Mouse (Mus musculus): ENCODE results near the gene Ispd. TPM values are rescaled to one million over a fixed set of nuclear protein-coding genes. Genes with fewer than 3 reads are reported as not detected.

The Ispd gene
- polyA plus RNA-seq, 1 experiment from 2014 or later, result 13.7 TPM

GRCm38 (mm10) chr12:36725250-36725649 is 344.0 kb downstream of the Ispd start:
- ATAC-seq (ENCODE audit: insufficient number of reproducible peaks, insufficient read depth, low FRiP score, low read depth), result no peak
- 80% methylated on average over 3 of the region's 3 CpGs for WGBS
- no peaks in the 10 kb centered on the region for H3K36me3 ChIP-seq (ENCODE audit: control insufficient read depth, insufficient read depth, low read length)

DNA sequence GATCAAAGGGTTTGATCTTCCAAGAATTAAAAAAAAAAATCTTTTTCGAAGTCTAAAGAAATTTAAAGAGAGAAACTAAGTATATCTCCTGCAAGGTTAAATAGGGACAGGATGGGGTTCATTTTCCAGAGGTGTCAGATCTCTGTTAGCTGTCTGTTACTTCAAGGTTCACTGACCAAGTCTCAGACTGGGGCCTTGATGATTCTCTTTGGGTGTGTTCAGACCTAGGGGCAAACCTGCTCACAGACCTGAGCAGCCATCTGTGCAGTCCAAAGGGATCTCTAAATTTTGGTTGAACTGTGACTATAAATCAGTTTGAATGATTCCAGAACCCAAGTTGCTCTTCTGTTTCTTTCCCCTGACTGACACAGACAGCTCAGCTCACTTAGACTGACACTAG is 344.8 kb downstream of the Ispd start:
- Histone ChIP-seq H3K27me3 (ENCODE audit: control insufficient read depth, insufficient read depth, low read length) (no peaks in the 10 kb centered on the region), H3K9me3 (ENCODE audit: control insufficient read depth, low read depth, low read length) (no peaks in the 10 kb centered on the region), H3K4me1 (ENCODE audit: control insufficient read depth, insufficient read depth, low read length) (no peaks in the 10 kb centered on the region), H3K4me2 (replicated peaks; ENCODE audit: low read depth, low read length) (no peak overlapping the region), H3K9ac (replicated peaks; ENCODE audit: low read depth, low read length) (no peak overlapping the region), H3K36me3 (ENCODE audit: control insufficient read depth, insufficient read depth, low read length) (no peaks in the 10 kb centered on the region), H3K4me3 (ENCODE audit: low read depth, low read length) (no peak overlapping the region), H3K27ac (ENCODE audit: low read length) (no peak overlapping the region)
- ATAC-seq (ENCODE audit: insufficient number of reproducible peaks, insufficient read depth, low FRiP score, low read depth), result no peak
- 56% methylated on average over 1 of the region's 1 CpGs for WGBS

More at GRCm38 (mm10) chr12:36725250-36725649, 344.0 kb downstream of the Ispd start:
- H3K4me2 ChIP-seq (replicated peaks; ENCODE audit: low read depth, low read length), result no peak overlapping the region
- no peak overlapping the region for H3K4me3 ChIP-seq (ENCODE audit: low read depth, low read length)
- no peaks in the 10 kb centered on the region for H3K27me3 ChIP-seq (ENCODE audit: control insufficient read depth, insufficient read depth, low read length)
- H3K4me1 ChIP-seq (ENCODE audit: control insufficient read depth, insufficient read depth, low read length), result no peaks in the 10 kb centered on the region
- no peak overlapping the region for H3K9ac ChIP-seq (replicated peaks; ENCODE audit: low read depth, low read length)
- H3K9me3 ChIP-seq (ENCODE audit: control insufficient read depth, low read depth, low read length), result no peaks in the 10 kb centered on the region
- no peak overlapping the region for H3K27ac ChIP-seq (ENCODE audit: low read length)

DNA sequence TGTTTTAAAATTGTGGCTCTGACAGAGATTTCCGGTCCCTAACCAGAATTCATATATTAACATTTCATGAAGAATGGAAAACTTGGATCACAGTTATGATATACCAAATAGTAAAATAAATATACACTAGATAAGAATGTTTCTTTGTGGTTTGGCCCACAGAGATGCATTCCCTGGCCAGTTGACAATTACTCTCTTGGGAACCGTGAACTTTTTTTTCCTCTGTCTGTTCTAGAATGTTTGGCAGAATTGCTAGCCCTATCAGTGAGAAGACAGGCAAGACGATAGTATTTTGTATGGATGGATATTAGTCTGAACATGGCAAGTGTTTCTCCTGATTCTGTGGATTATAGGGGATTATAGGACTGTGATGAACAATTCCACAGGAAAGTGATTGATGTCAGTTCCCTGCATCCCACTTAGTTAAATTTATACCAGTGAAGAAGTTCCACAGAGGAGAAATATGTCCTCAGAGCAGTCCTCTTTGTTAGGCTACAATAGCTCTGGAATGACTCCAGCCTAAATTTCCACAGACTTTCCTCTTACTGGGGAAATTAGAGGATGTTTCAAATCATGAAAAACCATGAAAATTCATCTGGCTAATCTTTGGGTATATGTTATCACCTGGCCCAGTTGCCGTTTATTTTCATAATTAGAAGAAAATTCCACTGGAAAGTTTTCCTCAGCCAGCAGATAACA is 352.6 kb downstream of the Ispd start:
- no peaks in the 10 kb centered on the region for H3K36me3 ChIP-seq (ENCODE audit: control insufficient read depth, insufficient read depth, low read length)
- H3K4me2 ChIP-seq (replicated peaks; ENCODE audit: low read depth, low read length), result no peak overlapping the region
- H3K4me1 ChIP-seq (ENCODE audit: control insufficient read depth, insufficient read depth, low read length), result no peaks in the 10 kb centered on the region
- H3K9ac ChIP-seq (replicated peaks; ENCODE audit: low read depth, low read length), result no peak overlapping the region
- ATAC-seq (ENCODE audit: insufficient number of reproducible peaks, insufficient read depth, low FRiP score, low read depth), result no peak
- H3K27me3 ChIP-seq (ENCODE audit: control insufficient read depth, insufficient read depth, low read length), result no peaks in the 10 kb centered on the region
- H3K4me3 ChIP-seq (ENCODE audit: low read depth, low read length), result no peak overlapping the region
- no peaks in the 10 kb centered on the region for H3K9me3 ChIP-seq (ENCODE audit: control insufficient read depth, low read depth, low read length)
- H3K27ac ChIP-seq (ENCODE audit: low read length), result no peak overlapping the region
- WGBS, result 61% methylated on average over 4 of the region's 4 CpGs

Other genes with a start within 250 kb of the Ispd start
- 44.7 and 51.3 TPM in 2 replicates for gene Ankmy2, start 224.3 kb upstream of the Ispd start, polyA plus RNA-seq (2014; fragmentation: Nextera tagmentation; extraction: Ambion mirVana)
- 228 and 255 TPM in 2 replicates for gene Bzw2, start 223.4 kb upstream of the Ispd start, polyA plus RNA-seq (2014; fragmentation: Nextera tagmentation; extraction: Ambion mirVana)
- gene Lrrc72, start 128.1 kb upstream of the Ispd start, polyA plus RNA-seq (2014; fragmentation: Nextera tagmentation; extraction: Ambion mirVana), result not detected in 2 replicates
- 7.8 and 8.3 TPM in 2 replicates for gene Sostdc1, start 67.3 kb upstream of the Ispd start, polyA plus RNA-seq (2014; fragmentation: Nextera tagmentation; extraction: Ambion mirVana)
- 2.1 and 2.7 TPM in 2 replicates for gene D630036H23Rik, start 731 bp downstream of the Ispd start, polyA plus RNA-seq (2014; fragmentation: Nextera tagmentation; extraction: Ambion mirVana)